Comparison of ENCODE assay signal across 9 mouse cellular contexts in the genomic region with DNA sequence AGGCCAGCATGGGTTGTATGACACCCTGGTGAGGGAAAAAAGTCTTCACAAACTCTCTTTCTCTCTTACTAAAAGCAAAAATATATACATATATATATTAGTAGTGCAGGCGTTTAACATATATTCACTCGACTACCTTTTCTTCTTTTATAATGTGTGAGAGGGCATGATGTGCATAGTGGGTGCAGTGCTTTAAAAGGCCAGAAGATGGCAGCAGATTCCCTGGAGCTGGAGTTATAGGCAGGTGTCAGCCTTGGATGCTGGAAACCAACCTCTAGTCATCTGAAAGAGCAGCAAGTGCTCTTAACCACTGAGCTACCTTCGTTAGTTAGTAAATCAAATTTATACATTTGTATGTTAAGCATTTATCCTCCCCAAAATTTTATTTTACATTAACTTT. TPM values are rescaled to one million over a fixed set of nuclear protein-coding genes. Genes with fewer than 3 reads are reported as not detected.
DNase-seq lines count a peak whose midpoint lies in the region; ATAC-seq and TF ChIP-seq lines count a peak whose summit lies in the region.
"Had no signal": no experiment of that assay in that cellular context is flagged by ENCODE, and none has a peak within 500 bp of the region (broad histone marks: within the 10 kb centered on the region; RNA-seq: fewer than 3 reads in every experiment).

No protein-coding gene starts in this region.

- H3K4me1 ChIP-seq in kidney, embryonic 16.5 days (ENCODE audit: insufficient read depth, low read length), result no peaks in the 10 kb centered on the region
- H3K4me1 ChIP-seq in CH12.LX (ENCODE audit: control insufficient read depth in 1 of 2, insufficient read depth in 2 of 2), result no peaks in the 10 kb centered on the region
- H3K4me1 ChIP-seq: midbrain, embryonic 12.5 days had no signal

- in situ Hi-C loops in CH12.LX (cut with MboI; ENCODE audit: low pct_ligation_motif_present, low pct_unique_long_range_greater_than_20kb, low sequenced_read_pairs), result no loop called here

- no peak overlapping the region for H3K4me2 ChIP-seq in kidney, embryonic 16.5 days (replicated peaks; ENCODE audit: low read depth, low read length)
- no peak overlapping the region for H3K4me2 ChIP-seq in CH12.LX (ENCODE audit: insufficient read depth, low read depth, poor library complexity, severe bottlenecking)
- H3K4me2 ChIP-seq: midbrain, embryonic 12.5 days had no signal

- dilution Hi-C loops in CH12.LX (cut with MboI; ENCODE audit: extremely low pct_ligation_motif_present, extremely low pct_unique_long_range_greater_than_20kb, low sequenced_read_pairs), result no loop called here

- H3K79me2 ChIP-seq in CH12.LX (replicated peaks; ENCODE audit: control insufficient read depth, extremely low read depth, insufficient read depth, poor library complexity, severe bottlenecking), result no peaks in the 10 kb centered on the region

- WGBS in kidney, embryonic 16.5 days, result 90% methylated on average over 3 of the region's 3 CpGs

- DNase-seq in kidney, adult 18-20 months, result peak; percentile 54
- DNase-seq in CH12.LX (ENCODE audit: extremely low read depth), result peak; percentile 65
- DNase-seq in adrenal gland, adult 18-20 months (ENCODE audit: low spot score in 2 of 2), result peak; percentile 36 to 37
- peak; percentile 68 for DNase-seq in embryo, embryonic 10.5 days (ENCODE audit: low spot score)
- DNase-seq in kidney, postnatal 36 days, result peak; percentile 55 to 79
- peak; percentile 59 for DNase-seq in retina, postnatal 1 day
- no peak for DNase-seq in Muller cell, postnatal 12 days (ENCODE audit: inconsistent ontology term)

- H3K9me3 ChIP-seq in kidney, embryonic 16.5 days (ENCODE audit: low read length), result no peaks in the 10 kb centered on the region
- no peaks in the 10 kb centered on the region for H3K9me3 ChIP-seq in CH12.LX (replicated peaks; ENCODE audit: low read length)
- H3K9me3 ChIP-seq: midbrain, embryonic 12.5 days had no signal

- no peak for TF ChIP-seq EP300 in CH12.LX (IDR thresholded peaks at IDR 0.05; ENCODE audit: low read length)

- H3K27ac ChIP-seq in kidney, embryonic 16.5 days (ENCODE audit: low read length), result no peak overlapping the region
- H3K27ac ChIP-seq in CH12.LX (ENCODE audit: insufficient read depth, low read depth), result no peak overlapping the region
- H3K27ac ChIP-seq: midbrain, embryonic 12.5 days had no signal

- H3K27me3 ChIP-seq in kidney, embryonic 16.5 days (ENCODE audit: insufficient read depth, low read length), result no peaks in the 10 kb centered on the region
- H3K27me3 ChIP-seq in CH12.LX (replicated peaks), result no peaks in the 10 kb centered on the region
- H3K27me3 ChIP-seq: midbrain, embryonic 12.5 days had no signal

- no peak overlapping the region for H3K4me3 ChIP-seq in kidney, embryonic 16.5 days (ENCODE audit: low read length)
- H3K4me3 ChIP-seq in CH12.LX (replicated peaks in 1 of 3; ENCODE audit: low read depth in 2 of 3, low read length in 2 of 3, poor library complexity in 1 of 3), result no peak overlapping the region
- H3K4me3 ChIP-seq: midbrain, embryonic 12.5 days had no signal

- no peak for TF ChIP-seq POLR2A in CH12.LX (IDR thresholded peaks at IDR 0.05; ENCODE audit: low read depth, low read length)

- H3K36me3 ChIP-seq in kidney, embryonic 16.5 days (ENCODE audit: insufficient read depth, low read length), result peaks cover 32% of the 10 kb centered on the region
- H3K36me3 ChIP-seq in CH12.LX (replicated peaks in 1 of 2; ENCODE audit: control insufficient read depth in 1 of 2, insufficient read depth in 1 of 2, low read length in 1 of 2), result peaks cover 21 to 62% of the 10 kb centered on the region in 2 experiments

- TF ChIP-seq RAD21 in CH12.LX (IDR thresholded peaks at IDR 0.05; ENCODE audit: low read depth, low read length), result peak; percentile 64

- peak; percentile 61 to 77 for TF ChIP-seq CTCF in CH12.LX (conservative IDR thresholded peaks at IDR 0.05 in 1 of 2, IDR thresholded peaks at IDR 0.05 in 1 of 2; ENCODE audit: low read depth in 2 of 2, low read length in 2 of 2)

- H3K9ac ChIP-seq in kidney, embryonic 16.5 days (replicated peaks; ENCODE audit: low read length), result no peak overlapping the region
- H3K9ac ChIP-seq in CH12.LX (ENCODE audit: insufficient read depth, low read depth), result no peak overlapping the region
- H3K9ac ChIP-seq: midbrain, embryonic 12.5 days had no signal

- ATAC-seq in kidney, embryonic 16.5 days (ENCODE audit: low FRiP score, low TSS enrichment), result no peak

TF ChIP-seq in CH12.LX, 34 proteins besides CTCF, POLR2A, EP300 and RAD21:
- TF ChIP-seq SMC3 (IDR thresholded peaks at IDR 0.05; ENCODE audit: low read depth, low read length) (peak; percentile 59), NRF1 (IDR thresholded peaks at IDR 0.05; ENCODE audit: low read depth, low read length) (no peak)

RNA-seq across cellular contexts. Expression of a gene that starts 40.8 kb away (rescaled TPM):
- polyA plus RNA-seq in kidney, embryonic 16.5 days (2015; fragmentation: Nextera tagmentation; extraction: Ambion mirVana), result 156 and 164 TPM in 2 replicates
- total RNA-seq in CH12.LX (2012; rRNA removed) (65.3 and 78.2 TPM in 2 replicates), CH12.LX (2014; rRNA removed) (45.2 and 47.3 TPM in 2 replicates)
- polyA plus RNA-seq in CH12.LX (2012; ENCODE audit: insufficient read length, low read depth), result 23.1 and 30.4 TPM in 2 replicates
- 100 to 1,000 TPM; 109 to 148 TPM for total RNA-seq in adrenal gland, adult 18-20 months (2021)

RNA-seq across cellular contexts. Expression of a gene that starts 58.6 kb away (rescaled TPM):
- polyA plus RNA-seq in kidney, embryonic 16.5 days (2015; fragmentation: Nextera tagmentation; extraction: Ambion mirVana), result 28.6 and 39.6 TPM in 2 replicates
- total RNA-seq in CH12.LX (2012; rRNA removed) (62.0 and 62.5 TPM in 2 replicates), CH12.LX (2014; rRNA removed) (92.5 and 99.9 TPM in 2 replicates)
- polyA plus RNA-seq in CH12.LX (2012; ENCODE audit: insufficient read length, low read depth), result 173 and 183 TPM in 2 replicates
- total RNA-seq in adrenal gland, adult 18-20 months (2021), result 100 to 1,000 TPM; 118 to 152 TPM

RNA-seq across cellular contexts. Expression of a gene that starts 58.8 kb away (rescaled TPM):
- polyA plus RNA-seq in kidney, embryonic 16.5 days (2015; fragmentation: Nextera tagmentation; extraction: Ambion mirVana), result 11.5 and 12.3 TPM in 2 replicates
- total RNA-seq in CH12.LX (2012; rRNA removed) (4.3 and 4.7 TPM in 2 replicates), CH12.LX (2014; rRNA removed) (4.9 and 5.2 TPM in 2 replicates)
- 6.1 and 7.2 TPM in 2 replicates for polyA plus RNA-seq in CH12.LX (2012; ENCODE audit: insufficient read length, low read depth)
- total RNA-seq in adrenal gland, adult 18-20 months (2021), result 10 to 100 TPM; 25.5 to 26.8 TPM

Comparison
In these comparisons a context has a peak if more than half of its experiments do, and no peak if none do; other contexts are left out.
1. RNA of a gene that starts 58.8 kb away (total RNA-seq): 25.5 to 26.8 TPM in adrenal gland, adult 18-20 months; 4.3 to 5.2 TPM in CH12.LX; every median in the first group is over 4 times any median in the second.